Mouse (Mus musculus): ENCODE data around the gene Aloxe3. TPM values are rescaled to one million over a fixed set of nuclear protein-coding genes. Genes with fewer than 3 reads are reported as not detected.

Aloxe3 gene
- polyA plus RNA-seq, 1 experiment from 2014 or later = 0.47 TPM

Other genes starting within 250 kb of the Aloxe3 start
- gene Rnf222, start 237.3 kb upstream of the Aloxe3 start, polyA plus RNA-seq (2016; fragmentation: Nextera tagmentation; extraction: Ambion mirVana) = 0.08 and 0.19 TPM in 2 replicates
- 915 and 939 TPM in 2 replicates for gene Rpl26, start 224.3 kb upstream of the Aloxe3 start, polyA plus RNA-seq (2016; fragmentation: Nextera tagmentation; extraction: Ambion mirVana)
- gene Odf4, start 198.8 kb upstream of the Aloxe3 start, polyA plus RNA-seq (2016; fragmentation: Nextera tagmentation; extraction: Ambion mirVana) = not detected in 2 replicates
- gene Arhgef15, start 168.4 kb upstream of the Aloxe3 start, polyA plus RNA-seq (2016; fragmentation: Nextera tagmentation; extraction: Ambion mirVana) = 8.1 and 8.5 TPM in 2 replicates
- 2.6 and 4.1 TPM in 2 replicates for gene Slc25a35, start 157.8 kb upstream of the Aloxe3 start, polyA plus RNA-seq (2016; fragmentation: Nextera tagmentation; extraction: Ambion mirVana)
- 59.3 and 64.2 TPM in 2 replicates for gene Rangrf, start 150.7 kb upstream of the Aloxe3 start, polyA plus RNA-seq (2016; fragmentation: Nextera tagmentation; extraction: Ambion mirVana)
- gene Pfas, start 117.4 kb upstream of the Aloxe3 start, polyA plus RNA-seq (2016; fragmentation: Nextera tagmentation; extraction: Ambion mirVana) = 44.0 and 44.3 TPM in 2 replicates
- gene Ctc1, start 110.0 kb upstream of the Aloxe3 start, polyA plus RNA-seq (2016; fragmentation: Nextera tagmentation; extraction: Ambion mirVana) = 71.0 and 75.2 TPM in 2 replicates
- 148 and 152 TPM in 2 replicates for gene Aurkb, start 80.2 kb upstream of the Aloxe3 start, polyA plus RNA-seq (2016; fragmentation: Nextera tagmentation; extraction: Ambion mirVana)
- 12.3 and 12.6 TPM in 2 replicates for gene Borcs6, start 66.2 kb upstream of the Aloxe3 start, polyA plus RNA-seq (2016; fragmentation: Nextera tagmentation; extraction: Ambion mirVana)
- 36.8 and 43.5 TPM in 2 replicates for gene Tmem107, start 55.1 kb upstream of the Aloxe3 start, polyA plus RNA-seq (2016; fragmentation: Nextera tagmentation; extraction: Ambion mirVana)
- gene Vamp2, start 37.4 kb upstream of the Aloxe3 start, polyA plus RNA-seq (2016; fragmentation: Nextera tagmentation; extraction: Ambion mirVana) = 84.3 and 85.0 TPM in 2 replicates
- gene Per1, start 30.7 kb upstream of the Aloxe3 start, polyA plus RNA-seq (2016; fragmentation: Nextera tagmentation; extraction: Ambion mirVana) = 11.4 and 11.5 TPM in 2 replicates
- gene Hes7, start 5.5 kb upstream of the Aloxe3 start, polyA plus RNA-seq (2016; fragmentation: Nextera tagmentation; extraction: Ambion mirVana) = 0.65 and 0.73 TPM in 2 replicates
- 0.14 and 0.40 TPM in 2 replicates for gene 9130213A22Rik, start 3.3 kb upstream of the Aloxe3 start, polyA plus RNA-seq (2016; fragmentation: Nextera tagmentation; extraction: Ambion mirVana)
- 0.15 and 0.19 TPM in 2 replicates for gene Alox12b, start 31.1 kb downstream of the Aloxe3 start, polyA plus RNA-seq (2016; fragmentation: Nextera tagmentation; extraction: Ambion mirVana)
- 0.12 and 0.20 TPM in 2 replicates for gene Alox8, start 71.9 kb downstream of the Aloxe3 start, polyA plus RNA-seq (2016; fragmentation: Nextera tagmentation; extraction: Ambion mirVana)
- 0.10 and 0.17 TPM in 2 replicates for gene Gucy2e, start 111.1 kb downstream of the Aloxe3 start, polyA plus RNA-seq (2016; fragmentation: Nextera tagmentation; extraction: Ambion mirVana)
- 31.2 and 34.1 TPM in 2 replicates for gene Cntrob, start 197.9 kb downstream of the Aloxe3 start, polyA plus RNA-seq (2016; fragmentation: Nextera tagmentation; extraction: Ambion mirVana)
- gene Trappc1, start 198.1 kb downstream of the Aloxe3 start, polyA plus RNA-seq (2016; fragmentation: Nextera tagmentation; extraction: Ambion mirVana) = 164 and 173 TPM in 2 replicates
- gene Kcnab3, start 200.4 kb downstream of the Aloxe3 start, polyA plus RNA-seq (2016; fragmentation: Nextera tagmentation; extraction: Ambion mirVana) = 2.2 and 2.4 TPM in 2 replicates
- 24.1 and 25.0 TPM in 2 replicates for gene Rnf227, start 214.6 kb downstream of the Aloxe3 start, polyA plus RNA-seq (2016; fragmentation: Nextera tagmentation; extraction: Ambion mirVana)
- 130 and 135 TPM in 2 replicates for gene Chd3, start 243.5 kb downstream of the Aloxe3 start, polyA plus RNA-seq (2016; fragmentation: Nextera tagmentation; extraction: Ambion mirVana)

All from embryonic facial prominence, embryonic 12.5 days (tissue).